Mouse (Mus musculus) neural tube, embryonic 14.5 days (tissue): ENCODE measurements at regions not wholly inside any gene's neighbourhood (a gene's known extent, or its start where the extent isn't known, plus 50 kb on each side); places are given as distances from the start of the nearest gene placed in this dataset.
A peak's percentile ranks its signal among the peaks of the same experiment; 100 is the strongest.

Experiments used
- ATAC-seq: fragments of 200-750 bp; cut with Nextera tagmentation; 2 replicates; pipeline ENCODE4 v1.8.0; 2017; ENCODE audit warnings: low read depth, mild to moderate bottlenecking, moderate TSS enrichment, moderate library complexity
- H3K27ac ChIP-seq: fragments of 300-500 bp; sonication (generic); 2 replicates; pipeline ENCODE4 v1.5.1; 2014; ENCODE audit warnings: low read depth, mild to moderate bottlenecking, control low read depth, low read length, moderate library complexity, mixed read lengths
- H3K27me3 ChIP-seq: fragments of 300-500 bp; sonication (generic); 2 replicates; pipeline ENCODE4 v1.6.1; 2014; ENCODE audit warnings: low read length; ENCODE audit not compliant: control insufficient read depth, insufficient read depth
- H3K36me3 ChIP-seq: fragments of 300-500 bp; sonication (generic); 2 replicates; pipeline ENCODE4 v1.6.1; 2014; ENCODE audit warnings: low read length, mixed read lengths; ENCODE audit not compliant: control insufficient read depth, insufficient read depth
- H3K4me1 ChIP-seq: fragments of 300-500 bp; sonication (generic); 2 replicates; pipeline ENCODE4 v1.6.1; 2014; ENCODE audit warnings: low read length; ENCODE audit not compliant: control insufficient read depth, insufficient read depth
- H3K4me2 ChIP-seq: fragments of 300-500 bp; sonication (generic); 2 replicates; pipeline ENCODE4 v1.6.1; 2014; ENCODE audit warnings: mild to moderate bottlenecking, low read depth, low read length, control low read depth
- H3K4me3 ChIP-seq: fragments of 300-500 bp; sonication (generic); 2 replicates; pipeline ENCODE4 v1.5.1; 2014; ENCODE audit warnings: low read depth, low read length, control low read depth, mixed read lengths
- H3K9ac ChIP-seq: fragments of 300-500 bp; sonication (generic); replicated peaks from 2 replicates; pipeline ENCODE4 v1.6.1; 2014; ENCODE audit warnings: low read depth, mild to moderate bottlenecking, control low read depth, low read length, mixed read lengths
- H3K9me3 ChIP-seq: fragments of 300-500 bp; sonication (generic); 2 replicates; pipeline ENCODE4 v1.6.1; 2016; ENCODE audit warnings: low read length; ENCODE audit not compliant: control insufficient read depth
- WGBS: fragments of 180-500 bp; shearing (Covaris S2); extraction: QIAGEN DNeasy Blood & Tissue Kit; methylation state at CpG from one replicate; pipeline ENCODE4 v1.1.7; 2014; 5-methylcytosine and 5-hydroxymethylcytosine counted together

- H3K4me1 ChIP-seq: no peaks in the 10 kb centered on the region
- no peak overlapping the region for H3K27ac ChIP-seq
- H3K4me3 ChIP-seq: no peak overlapping the region
- ATAC-seq: no peak
- 69% methylated on average over 6 of the region's 6 CpGs for WGBS
- no peaks in the 10 kb centered on the region for H3K9me3 ChIP-seq
- no peak overlapping the region for H3K4me2 ChIP-seq
- H3K9ac ChIP-seq: no peak overlapping the region
- H3K36me3 ChIP-seq: no peaks in the 10 kb centered on the region
- H3K27me3 ChIP-seq: no peaks in the 10 kb centered on the region
Measured at GRCm38 (mm10) chr13:80957419-80958139, 74.4 kb downstream of the Arrdc3 start.

- 92% methylated on average over 1 of the region's 1 CpGs for WGBS
- Histone ChIP-seq H3K27me3 (no peaks in the 10 kb centered on the region), H3K9me3 (no peaks in the 10 kb centered on the region), H3K4me3 (no peak overlapping the region), H3K4me2 (no peak overlapping the region), H3K27ac (no peak overlapping the region), H3K4me1 (0 out of 2 replicates have a peak, but pooled peaks cover 3% of the 10 kb centered on the region), H3K9ac (no peak overlapping the region), H3K36me3 (no peaks in the 10 kb centered on the region)
- ATAC-seq: no peak
Measured at GRCm38 (mm10) chr13:80959763-80960162, 76.6 kb downstream of the Arrdc3 start.

GRCm38 (mm10) chr13:80961985-80962617, 78.9 kb downstream of the Arrdc3 start:
- H3K9ac ChIP-seq: peak overlapping the region; percentile 67; the same call in 1 of the 2 replicates
- ATAC-seq: no peak
- H3K9me3 ChIP-seq: no peaks in the 10 kb centered on the region
- H3K27ac ChIP-seq: no peak overlapping the region
- 0 out of 2 replicates have a peak, but pooled peaks cover 3% of the 10 kb centered on the region for H3K4me1 ChIP-seq
- peak overlapping the region; percentile 62; the same call in 1 of the 2 replicates for H3K4me2 ChIP-seq
- H3K36me3 ChIP-seq: no peaks in the 10 kb centered on the region
- peak overlapping the region; percentile 48 for H3K4me3 ChIP-seq
- no peaks in the 10 kb centered on the region for H3K27me3 ChIP-seq
- WGBS: 49% methylated on average over 7 of the region's 7 CpGs

GRCm38 (mm10) chr13:80962789-80963590, 79.8 kb downstream of the Arrdc3 start:
- H3K27me3 ChIP-seq: no peaks in the 10 kb centered on the region
- H3K36me3 ChIP-seq: no peaks in the 10 kb centered on the region
- H3K4me3 ChIP-seq: peak overlapping the region; percentile 48
- peak overlapping the region; percentile 67 for H3K9ac ChIP-seq
- H3K27ac ChIP-seq: peak overlapping the region; percentile 70
- peak; percentile 99 for ATAC-seq
- 6% methylated on average over 51 of the region's 51 CpGs for WGBS
- H3K9me3 ChIP-seq: no peaks in the 10 kb centered on the region
- 0 out of 2 replicates have a peak, but pooled peaks cover 3% of the 10 kb centered on the region for H3K4me1 ChIP-seq
- peak overlapping the region; percentile 62 for H3K4me2 ChIP-seq

GRCm38 (mm10) chr13:80963591-80963940, 80.4 kb downstream of the Arrdc3 start:
- Histone ChIP-seq H3K9ac (no peak overlapping the region), H3K4me1 (0 out of 2 replicates have a peak, but pooled peaks cover 3% of the 10 kb centered on the region), H3K4me3 (peak overlapping the region; percentile 48; the same call in 1 of the 2 replicates), H3K9me3 (no peaks in the 10 kb centered on the region), H3K27ac (no peak overlapping the region), H3K27me3 (no peaks in the 10 kb centered on the region), H3K4me2 (peak overlapping the region; percentile 62), H3K36me3 (no peaks in the 10 kb centered on the region)
- ATAC-seq: no peak
- 78% methylated on average over 11 of the region's 11 CpGs for WGBS

- no peaks in the 10 kb centered on the region for H3K27me3 ChIP-seq
- no peaks in the 10 kb centered on the region for H3K4me1 ChIP-seq
- no peak for ATAC-seq
- 88% methylated on average over 3 of the region's 3 CpGs for WGBS
- H3K9ac ChIP-seq: no peak overlapping the region
- no peak overlapping the region for H3K4me3 ChIP-seq
- no peaks in the 10 kb centered on the region for H3K36me3 ChIP-seq
- no peak overlapping the region for H3K27ac ChIP-seq
- no peak overlapping the region for H3K4me2 ChIP-seq
- H3K9me3 ChIP-seq: no peaks in the 10 kb centered on the region
Measured at GRCm38 (mm10) chr13:80971664-80972063, 88.5 kb downstream of the Arrdc3 start.

GRCm38 (mm10) chr13:80974424-80974823, 91.2 kb downstream of the Arrdc3 start:
- H3K27me3 ChIP-seq: no peaks in the 10 kb centered on the region
- WGBS: 21% methylated on average over 1 of the region's 1 CpGs
- H3K9ac ChIP-seq: no peak overlapping the region
- no peak overlapping the region for H3K4me2 ChIP-seq
- no peak overlapping the region for H3K4me3 ChIP-seq
- no peak overlapping the region for H3K27ac ChIP-seq
- no peaks in the 10 kb centered on the region for H3K36me3 ChIP-seq
- H3K4me1 ChIP-seq: no peaks in the 10 kb centered on the region
- H3K9me3 ChIP-seq: no peaks in the 10 kb centered on the region
- ATAC-seq: no peak

GRCm38 (mm10) chr13:80977266-80977665, 94.1 kb downstream of the Arrdc3 start:
- Histone ChIP-seq H3K4me3 (no peak overlapping the region), H3K36me3 (no peaks in the 10 kb centered on the region), H3K4me1 (no peaks in the 10 kb centered on the region), H3K27me3 (no peaks in the 10 kb centered on the region), H3K4me2 (no peak overlapping the region), H3K9ac (no peak overlapping the region), H3K27ac (no peak overlapping the region), H3K9me3 (no peaks in the 10 kb centered on the region)
- WGBS: 90% methylated on average over 3 of the region's 3 CpGs
- ATAC-seq: no peak

- no peak for ATAC-seq
- Histone ChIP-seq H3K9ac (no peak overlapping the region), H3K4me3 (no peak overlapping the region)
Measured at GRCm38 (mm10) chr13:80981201-80981600, 98.0 kb downstream of the Arrdc3 start.

More at GRCm38 (mm10) chr13:80981201-80981600, 98.0 kb downstream of the Arrdc3 start:
- Histone ChIP-seq H3K4me2 (no peak overlapping the region), H3K27ac (no peak overlapping the region), H3K4me1 (no peaks in the 10 kb centered on the region), H3K36me3 (no peaks in the 10 kb centered on the region), H3K9me3 (no peaks in the 10 kb centered on the region), H3K27me3 (no peaks in the 10 kb centered on the region)
- 86% methylated on average over 2 of the region's 2 CpGs for WGBS
